Mouse (Mus musculus) stomach, postnatal 0 days (tissue): Measurements from ENCODE around the gene Prr23a1. TPM values are rescaled to one million over a fixed set of nuclear protein-coding genes. Genes with fewer than 3 reads are reported as not detected.

ENCODE experiments used
- ATAC-seq: fragments of 200-750 bp; cut with Nextera tagmentation; 2 replicates; pipeline ENCODE4 v1.8.0; 2017; ENCODE audit not compliant: low FRiP score, low TSS enrichment
- DNase-seq: peaks from one replicate; pipeline ENCODE4 v3.0.0-alpha.2; 2016; ENCODE audit warnings: low spot score
- H3K27ac ChIP-seq: fragments of 300-500 bp; sonication (generic); replicated peaks from 2 replicates; pipeline ENCODE4 v1.5.1; 2014; ENCODE audit warnings: mild to moderate bottlenecking, control low read depth
- H3K27me3 ChIP-seq: fragments of 300-500 bp; sonication (generic); 2 replicates; pipeline ENCODE4 v1.6.1; 2014; ENCODE audit warnings: low read length; ENCODE audit not compliant: control insufficient read depth, insufficient read depth
- H3K36me3 ChIP-seq: fragments of 300-500 bp; sonication (generic); 2 replicates; pipeline ENCODE4 v1.6.1; 2014; ENCODE audit warnings: low read length, mixed read lengths; ENCODE audit not compliant: control insufficient read depth, insufficient read depth
- H3K4me1 ChIP-seq: fragments of 300-500 bp; sonication (generic); replicated peaks from 2 replicates; pipeline ENCODE4 v1.6.1; 2014; ENCODE audit warnings: antibody characterized with exemption; ENCODE audit not compliant: control insufficient read depth, insufficient read depth
- H3K4me2 ChIP-seq: fragments of 300-500 bp; sonication (generic); replicated peaks from 2 replicates; pipeline ENCODE4 v1.6.1; 2014; ENCODE audit warnings: low read depth, mild to moderate bottlenecking, control low read depth, moderate library complexity
- H3K4me3 ChIP-seq: fragments of 300-500 bp; sonication (generic); 2 replicates; pipeline ENCODE4 v1.5.1; 2014; ENCODE audit warnings: low read depth, low read length, control low read depth
- H3K9ac ChIP-seq: fragments of 300-500 bp; sonication (generic); 2 replicates; pipeline ENCODE4 v1.6.1; 2014; ENCODE audit warnings: mild to moderate bottlenecking, low read length, control low read depth, mixed read lengths
- H3K9me3 ChIP-seq: fragments of 300-500 bp; sonication (generic); 2 replicates; pipeline ENCODE4 v1.6.1; 2016; ENCODE audit warnings: low read length; ENCODE audit not compliant: control insufficient read depth
- CTCF ChIP-seq: IDR thresholded peaks from 2 replicates; pipeline ENCODE4 v1.5.1; 2016; ENCODE audit warnings: antibody characterized with exemption, low read depth, mild to moderate bottlenecking, moderate library complexity
- EP300 ChIP-seq: optimal IDR thresholded peaks from 2 replicates; pipeline ENCODE3; 2016; ENCODE audit warnings: antibody characterized with exemption
- WGBS: fragments of 180-500 bp; shearing (Covaris S2); extraction: QIAGEN DNeasy Blood & Tissue Kit; methylation state at CpG from one replicate; pipeline ENCODE4 v1.1.7; 2014; 5-methylcytosine and 5-hydroxymethylcytosine counted together
- polyA plus RNA-seq: library from polyadenylated mRNA; unstranded; fragments of >200 nt; fragmentation: Nextera tagmentation; extraction: Ambion mirVana; gene quantifications from 2 replicates; pipeline ENCODE4 v1.2.1, GENCODE M21; 2015

Prr23a1 gene
- polyA plus RNA-seq, 1 experiment from 2014 or later: not detected

DNA sequence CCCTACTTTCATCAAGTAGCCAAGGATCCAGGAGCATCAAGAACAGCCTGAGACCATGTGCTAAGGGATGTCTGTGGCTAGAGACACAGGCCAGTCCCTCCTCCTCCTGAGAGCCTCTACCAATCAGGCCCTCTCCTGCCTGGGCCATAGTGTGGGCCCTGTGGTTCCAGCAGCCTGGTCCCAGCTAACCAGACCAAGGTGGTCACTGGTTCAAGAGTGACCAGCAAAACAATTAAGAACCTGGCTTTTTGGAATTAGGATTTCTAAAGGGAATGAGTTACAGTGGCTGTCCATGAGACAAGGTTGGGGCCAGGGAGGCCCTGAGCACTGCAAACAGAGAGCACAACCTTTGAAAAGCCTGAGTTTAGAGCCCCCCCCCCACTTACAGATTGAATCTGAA lies 21.2 kb upstream of the Prr23a1 start:
- ATAC-seq (no peak), DNase-seq (no peak)
- Histone ChIP-seq H3K4me3 (no peak overlapping the region), H3K9ac (no peak overlapping the region), H3K27me3 (no peaks in the 10 kb centered on the region), H3K4me2 (no peak overlapping the region), H3K27ac (no peak overlapping the region), H3K36me3 (no peaks in the 10 kb centered on the region), H3K9me3 (no peaks in the 10 kb centered on the region), H3K4me1 (no peaks in the 10 kb centered on the region)
- no peak for TF ChIP-seq EP300
- no peak for TF ChIP-seq CTCF

DNA sequence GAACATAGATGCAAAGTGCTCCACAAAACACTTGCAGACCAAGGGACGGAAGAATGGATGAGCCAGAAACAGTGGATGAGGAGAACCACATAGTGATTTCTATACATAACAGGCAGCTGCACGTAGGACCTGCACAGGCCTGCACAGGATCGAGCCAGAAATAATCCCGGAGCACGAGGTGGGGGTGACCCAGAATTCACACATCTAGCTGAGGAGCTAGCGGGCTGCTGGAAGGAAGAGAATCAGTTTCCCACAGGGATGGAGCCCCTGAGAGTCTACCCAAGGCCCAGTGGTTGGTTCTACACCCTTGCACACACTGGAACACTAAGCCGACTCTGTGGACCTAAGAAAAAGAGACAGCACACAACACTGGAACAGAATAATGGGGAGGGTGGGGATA lies 18.5 kb upstream of the Prr23a1 start:
- 83% methylated on average over 7 of the region's 7 CpGs for WGBS

DNA sequence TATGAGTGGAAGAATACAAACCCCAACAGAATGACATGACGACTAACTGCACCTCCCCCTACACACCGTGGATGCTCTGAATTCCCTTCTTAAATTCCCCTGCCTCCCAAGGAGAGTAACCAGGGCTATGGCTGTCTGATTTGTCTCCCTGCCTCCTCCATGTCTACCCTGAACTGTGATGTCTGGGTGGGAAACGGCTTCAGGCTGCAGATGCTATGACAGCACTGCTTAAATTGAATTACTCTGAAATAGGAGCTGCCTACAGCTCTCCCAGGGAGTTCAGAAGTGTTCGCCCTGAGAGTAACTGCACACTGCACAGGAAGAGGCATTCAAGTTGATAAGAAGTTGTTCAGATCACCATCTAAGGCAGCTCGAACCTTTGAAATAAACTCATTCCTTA lies 12.8 kb upstream of the Prr23a1 start:
- Histone ChIP-seq H3K4me1 (no peaks in the 10 kb centered on the region), H3K36me3 (no peaks in the 10 kb centered on the region), H3K27me3 (no peaks in the 10 kb centered on the region), H3K9ac (no peak overlapping the region), H3K4me2 (no peak overlapping the region), H3K4me3 (no peak overlapping the region), H3K27ac (no peak overlapping the region), H3K9me3 (no peaks in the 10 kb centered on the region)
- WGBS: 46% methylated on average over 5 of the region's 5 CpGs
- TF ChIP-seq EP300: no peak
- TF ChIP-seq CTCF: no peak
- no peak for ATAC-seq
- no peak for DNase-seq

More for the DNA sequence above, 18.5 kb upstream of the Prr23a1 start:
- Histone ChIP-seq H3K27me3 (no peaks in the 10 kb centered on the region), H3K27ac (no peak overlapping the region), H3K4me3 (no peak overlapping the region), H3K9me3 (no peaks in the 10 kb centered on the region), H3K4me1 (no peaks in the 10 kb centered on the region), H3K9ac (no peak overlapping the region), H3K4me2 (no peak overlapping the region), H3K36me3 (no peaks in the 10 kb centered on the region)
- no peak for DNase-seq
- no peak for ATAC-seq
- TF ChIP-seq CTCF (no peak), EP300 (no peak)

DNA sequence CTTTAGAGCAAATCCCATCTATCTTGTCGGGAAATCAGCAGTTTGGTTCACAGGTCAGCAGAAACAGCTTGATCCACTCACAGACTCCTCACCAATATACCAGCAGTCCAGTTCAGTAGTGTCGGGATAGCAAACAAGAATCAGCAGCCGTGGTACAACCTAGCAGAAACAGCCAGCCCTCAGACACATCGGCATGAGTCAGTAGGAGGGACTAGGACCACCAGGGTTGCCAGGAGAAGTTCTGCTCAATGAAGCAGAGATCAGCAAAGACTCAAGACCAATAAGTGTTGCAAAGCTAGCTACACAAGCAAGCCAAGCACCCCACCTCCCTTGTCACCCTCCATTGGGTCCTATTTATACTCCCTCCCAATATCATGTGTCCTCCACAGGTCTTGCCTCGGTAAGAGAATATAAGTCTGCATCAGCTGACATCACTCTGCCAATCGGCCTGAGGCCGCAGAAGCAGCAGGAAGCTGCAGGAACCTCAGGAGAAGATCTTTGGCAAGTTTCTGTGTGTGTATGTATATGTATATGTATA lies 4.7 kb upstream of the Prr23a1 start:
- no peak overlapping the region for H3K9ac ChIP-seq
- TF ChIP-seq EP300 (no peak), CTCF (no peak)
- no peaks in the 10 kb centered on the region for H3K27me3 ChIP-seq
- no peak overlapping the region for H3K4me2 ChIP-seq
- no peak for DNase-seq
- no peaks in the 10 kb centered on the region for H3K9me3 ChIP-seq
- 62% methylated on average over 7 of the region's 7 CpGs for WGBS
- ATAC-seq: no peak
- H3K4me1 ChIP-seq: no peaks in the 10 kb centered on the region
- no peak overlapping the region for H3K27ac ChIP-seq
- no peaks in the 10 kb centered on the region for H3K36me3 ChIP-seq
- H3K4me3 ChIP-seq: no peak overlapping the region

DNA sequence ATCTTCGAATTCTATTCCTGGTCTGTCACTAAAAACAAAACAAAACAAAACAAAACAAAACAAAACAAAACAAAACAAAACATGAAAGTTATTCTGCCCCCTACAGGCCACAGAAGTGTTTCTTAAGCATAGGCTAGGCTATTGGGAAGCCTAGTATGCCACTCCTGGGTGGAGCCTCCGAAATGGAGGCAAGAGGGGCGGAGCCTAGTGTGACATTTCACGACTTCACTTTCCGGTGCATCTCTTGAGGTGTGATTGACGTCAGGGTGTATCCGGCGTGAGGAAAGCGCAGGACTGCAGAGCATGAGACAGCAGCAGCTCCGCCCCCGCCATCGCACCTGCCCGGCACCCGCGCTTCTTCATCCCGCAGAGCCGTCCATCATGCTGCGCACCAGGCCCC lies 13.9 kb downstream of the Prr23a1 start, which contains the start of gene Prr23a2:
Gene Prr23a2, plus strand, starts transcription at position 285 of the 400 bp plus-strand sequence.
- TF ChIP-seq CTCF (no peak), EP300 (no peak)
- no peaks in the 10 kb centered on the region for H3K36me3 ChIP-seq
- no peak for ATAC-seq

DNA sequence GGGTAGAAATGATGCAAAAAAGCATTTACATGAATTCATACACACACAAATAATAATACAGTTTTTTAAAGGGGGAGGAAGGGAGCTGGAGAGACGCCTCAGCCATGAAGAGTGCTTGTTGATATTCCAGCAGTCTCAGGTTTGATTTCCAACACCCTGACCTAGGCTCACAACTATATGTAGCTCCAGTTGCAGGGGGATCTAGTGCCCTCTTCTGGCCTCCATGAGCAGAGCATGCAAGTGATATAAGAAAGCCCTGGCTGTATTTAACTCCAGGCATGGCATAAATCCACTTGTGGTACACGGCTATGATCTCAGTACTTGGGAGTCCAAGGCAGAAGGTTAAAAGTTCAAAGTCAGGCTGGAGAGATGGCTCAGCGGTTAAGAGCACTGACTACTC lies 21.2 kb downstream of the Prr23a1 start:
- H3K27me3 ChIP-seq: no peaks in the 10 kb centered on the region
- no peak overlapping the region for H3K4me3 ChIP-seq
- 63% methylated on average over 3 of the region's 3 CpGs for WGBS
- H3K9ac ChIP-seq: no peak overlapping the region
- H3K9me3 ChIP-seq: no peaks in the 10 kb centered on the region
- no peak for ATAC-seq
- TF ChIP-seq EP300 (no peak), CTCF (peak; percentile 49)
- no peak for DNase-seq
- no peaks in the 10 kb centered on the region for H3K4me1 ChIP-seq
- no peak overlapping the region for H3K4me2 ChIP-seq
- H3K27ac ChIP-seq: no peak overlapping the region
- no peaks in the 10 kb centered on the region for H3K36me3 ChIP-seq

More for the DNA sequence above, 13.9 kb downstream of the Prr23a1 start, which contains the start of gene Prr23a2:
- DNase-seq: no peak
- no peak within 1 kb of the TSS for H3K9ac ChIP-seq
- no peak within 1 kb of the TSS for H3K27ac ChIP-seq
- H3K4me2 ChIP-seq: no peak within 1 kb of the TSS
- WGBS: 67% methylated on average over 17 of the region's 18 CpGs
- no peaks in the 10 kb centered on the region for H3K4me1 ChIP-seq
- no peaks in the 10 kb centered on the region for H3K9me3 ChIP-seq
- no peaks in the 10 kb centered on the region for H3K27me3 ChIP-seq
- no peak within 1 kb of the TSS for H3K4me3 ChIP-seq
